Mouse (Mus musculus) left cerebral cortex, adult 9 months (tissue): ENCODE data around the gene Creb3l1.

Experiments used
- DNase-seq, 2 experiments: peaks; one replicate each; pipeline ENCODE4 v3.0.0; 2022; ENCODE audit warnings: low spot score in 2 of 2

Gene Creb3l1

DNA sequence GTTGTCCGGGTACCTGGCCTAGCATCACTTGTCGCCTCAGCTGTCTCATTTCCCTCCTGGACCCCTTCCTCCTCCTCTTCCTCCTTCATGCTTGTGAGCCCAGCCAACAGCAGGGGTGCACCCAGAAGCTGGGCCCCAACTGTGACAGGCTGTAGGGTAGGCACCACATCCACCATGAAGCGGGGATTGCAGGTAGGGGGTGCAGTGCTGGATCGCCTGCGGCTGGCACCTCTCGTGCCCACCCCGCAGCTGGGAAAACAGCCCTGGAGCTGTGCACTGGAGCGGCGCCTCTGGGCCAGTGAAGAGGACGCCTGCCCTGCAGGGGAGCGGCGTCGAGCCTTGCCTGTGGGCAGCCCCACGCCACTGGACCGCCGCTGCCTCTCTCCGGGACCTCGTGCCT is 78.8 kb downstream of the Creb3l1 start, which contains the start of gene Gm9821:
Gene Gm9821 (plus strand): TSS at position 221 of the 400 bp plus-strand sequence.
- DNase-seq = no peak

DNA sequence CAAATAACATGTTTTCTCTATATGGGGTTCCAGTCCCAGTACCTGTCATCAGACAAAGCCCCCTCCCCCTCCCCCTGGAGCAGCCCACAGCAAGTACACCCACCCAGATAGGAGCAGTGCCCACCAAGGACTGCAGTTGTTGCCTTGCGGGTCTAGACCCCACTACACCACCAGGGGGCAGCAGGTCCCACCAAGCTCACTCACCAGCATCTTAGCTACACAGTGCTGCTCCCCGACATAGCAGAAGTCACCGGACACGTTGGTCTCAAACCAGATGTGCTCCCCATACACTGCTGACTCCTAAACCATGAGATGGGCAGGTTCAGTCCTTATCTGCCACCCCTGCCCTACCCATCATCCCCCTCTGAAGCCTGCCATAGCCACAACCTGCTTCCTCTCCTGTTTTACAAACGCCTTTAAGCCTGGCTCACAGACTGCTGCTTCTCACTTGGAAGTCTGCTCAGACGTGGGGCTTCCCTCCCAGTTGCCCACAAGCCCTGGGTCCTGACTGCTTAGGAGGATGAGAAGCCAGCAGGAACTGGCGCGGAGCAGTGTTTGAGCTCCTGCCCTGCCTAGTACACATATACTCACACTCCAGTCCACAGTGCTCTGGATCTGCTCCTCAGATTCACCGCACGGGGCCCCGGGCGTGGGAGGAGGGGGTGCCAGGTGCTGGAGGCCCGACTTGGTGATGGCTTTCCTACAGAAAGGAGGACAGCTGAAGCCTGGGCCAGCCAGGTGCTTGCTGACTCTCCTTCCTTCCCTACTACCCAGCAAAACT is 79.9 kb downstream of the Creb3l1 start:
- DNase-seq = peak in 1 of 2 experiments; percentile 82

DNA sequence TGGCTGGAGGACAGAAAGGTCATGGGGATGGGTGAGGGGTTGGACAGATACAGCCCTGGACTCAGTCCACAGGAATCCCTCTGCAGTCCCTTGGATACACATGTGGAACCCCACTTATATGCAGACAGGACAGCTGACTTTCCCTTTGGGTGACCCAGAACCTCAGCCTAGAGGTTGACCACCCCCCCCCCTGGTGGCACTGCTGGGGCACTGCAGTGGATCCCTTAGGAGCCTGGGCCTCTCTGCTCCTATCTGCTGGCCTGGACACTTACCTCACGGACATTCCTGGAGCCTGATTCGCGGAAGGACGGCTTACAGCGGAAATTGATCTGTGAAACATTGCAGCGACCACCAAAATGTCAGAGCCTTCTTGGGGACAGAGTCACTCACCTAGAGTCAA is 81.9 kb downstream of the Creb3l1 start:
- DNase-seq = no peak

DNA sequence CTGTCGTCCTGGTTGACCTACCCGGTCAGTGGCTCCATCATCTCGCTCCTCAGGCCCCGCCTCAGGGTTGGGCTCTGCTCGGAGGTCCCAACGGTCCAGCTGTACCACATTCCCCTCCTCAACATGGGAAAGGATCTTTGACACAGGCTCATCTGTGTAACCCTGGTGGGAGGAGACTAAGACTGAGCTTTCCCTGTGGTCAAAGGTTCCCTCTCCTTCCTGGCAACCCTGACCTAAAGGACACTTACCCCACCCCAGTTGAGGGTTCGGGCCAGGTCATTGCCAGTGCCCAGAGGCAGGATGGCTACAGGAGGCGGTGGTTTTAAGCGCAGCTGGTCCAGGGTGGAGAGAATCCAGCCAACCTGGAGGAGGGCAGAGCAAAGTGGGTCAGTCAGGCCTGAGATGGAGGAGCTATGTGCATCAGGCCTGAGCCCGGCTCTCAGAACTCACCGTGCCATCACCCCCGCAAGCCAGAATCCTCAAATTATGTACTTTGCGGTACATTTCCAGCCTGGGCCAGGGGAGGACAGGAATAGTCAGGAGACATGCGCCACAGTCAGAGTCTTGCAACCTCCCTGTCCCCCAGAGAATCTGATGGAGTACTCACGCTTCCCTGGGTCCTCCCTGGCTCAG is 84.9 kb downstream of the Creb3l1 start:
- no peak for DNase-seq

- peak in 1 of 2 experiments; percentile 80 for DNase-seq
These were observed 88.1 kb downstream of the Creb3l1 start for GRCm38 (mm10) chr2:91936154-91936553.

DNA sequence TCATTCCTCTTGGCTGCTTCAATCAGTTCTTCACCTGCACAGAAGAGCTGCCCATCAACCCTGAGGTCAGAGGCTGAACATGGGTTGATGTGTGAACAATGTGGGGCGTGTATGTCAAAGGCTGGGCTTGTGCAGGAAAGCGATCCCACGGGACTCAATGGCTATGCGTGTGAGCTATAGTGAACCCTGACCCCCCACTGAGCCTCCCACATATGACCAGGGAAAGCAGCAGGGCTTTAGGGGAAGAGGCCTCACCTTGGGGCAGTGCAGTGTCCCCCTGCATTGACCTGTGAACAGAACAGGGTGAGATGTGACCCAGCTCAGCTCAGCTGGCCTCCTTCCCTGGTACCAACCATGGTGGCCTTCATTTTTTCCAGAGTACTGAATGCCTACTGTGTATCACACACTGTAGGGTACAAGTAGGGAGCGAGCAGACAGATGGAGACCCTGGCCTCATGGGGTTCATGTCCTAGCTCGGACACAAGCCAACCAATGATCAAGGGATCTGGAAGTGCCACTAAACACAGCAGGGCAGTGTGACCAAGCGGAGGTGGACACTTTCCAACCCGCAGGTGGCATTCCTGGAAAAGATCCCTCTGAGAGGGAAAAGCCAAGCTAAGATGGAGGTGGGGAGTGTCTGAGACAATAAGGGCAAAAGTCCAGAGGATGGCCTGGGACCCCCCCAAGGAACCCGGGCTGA is 89.3 kb downstream of the Creb3l1 start:
- DNase-seq = no peak

DNA sequence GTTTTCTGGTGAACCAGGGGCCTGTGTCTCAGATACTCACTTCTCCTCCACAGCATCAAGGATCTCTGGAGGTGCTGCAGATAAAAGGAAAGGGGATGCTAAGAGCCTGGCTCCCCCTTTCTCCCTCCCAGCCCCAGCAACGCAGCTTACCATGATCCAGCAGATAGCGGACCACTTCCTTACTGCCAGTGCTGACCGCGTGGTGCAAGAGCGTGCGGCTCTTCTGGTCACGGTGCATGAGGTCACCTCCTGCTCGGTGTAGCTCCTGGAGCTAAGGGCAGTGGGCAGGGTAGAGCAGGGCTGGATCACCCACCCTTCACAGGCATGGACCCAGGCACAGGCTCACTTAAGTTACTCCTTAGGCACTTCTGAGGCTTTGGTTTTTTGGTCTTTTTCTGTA is 90.3 kb downstream of the Creb3l1 start:
- DNase-seq = no peak

DNA sequence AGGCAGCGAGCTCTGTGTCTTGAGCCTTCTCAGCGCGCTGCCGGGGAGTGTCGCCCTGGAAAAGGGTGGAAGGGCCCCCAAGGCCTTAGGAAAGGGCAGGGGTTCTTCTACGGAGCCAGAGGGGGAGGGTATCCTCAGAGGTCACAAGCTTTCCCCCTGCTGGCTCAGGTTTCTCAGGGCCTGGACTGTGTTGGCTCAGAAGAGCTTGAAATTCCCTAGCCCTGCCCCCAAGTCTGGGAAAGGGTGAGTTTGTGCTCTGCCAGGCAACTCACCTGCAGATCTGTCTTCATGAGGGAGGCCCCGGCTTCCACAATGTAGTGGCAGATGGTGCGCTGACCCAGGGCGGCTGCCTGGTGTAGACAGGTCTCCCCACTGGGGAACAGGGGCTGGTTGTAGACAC is 90.8 kb downstream of the Creb3l1 start:
- no peak for DNase-seq

- no peak for DNase-seq
These were observed 91.5 kb downstream of the Creb3l1 start for GRCm38 (mm10) chr2:91932737-91933350.
